Comparison of ENCODE assay signal across 17 mouse cellular contexts in the genomic region with DNA sequence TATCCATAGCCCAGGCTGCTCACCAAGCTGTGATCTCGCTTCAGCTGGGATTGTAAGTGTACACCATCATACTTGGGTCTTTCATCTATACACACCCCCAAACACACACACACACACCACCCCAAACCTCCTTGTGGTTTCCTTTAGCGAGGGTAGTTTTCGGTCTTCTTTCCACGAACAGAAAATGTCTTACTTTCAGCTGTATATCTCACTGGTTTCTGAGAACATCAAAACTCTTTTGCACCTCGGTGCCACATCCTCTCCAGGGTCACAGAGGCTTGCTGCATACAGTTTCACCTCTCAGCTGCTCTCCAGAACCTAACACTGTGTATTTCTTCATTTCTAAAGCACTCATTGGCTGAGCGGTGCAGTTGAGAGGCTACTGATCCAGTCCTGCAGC. TPM values are rescaled to one million over a fixed set of nuclear protein-coding genes. Genes with fewer than 3 reads are reported as not detected.
A peak's percentile ranks its signal among the peaks of the same experiment; 100 is the strongest.
DNase-seq lines count a peak whose midpoint lies in the region; ATAC-seq and TF ChIP-seq lines count a peak whose summit lies in the region.
"Had no signal": no experiment of that assay in that cellular context is flagged by ENCODE, and none has a peak within 500 bp of the region (broad histone marks: within the 10 kb centered on the region; RNA-seq: fewer than 3 reads in every experiment).

No protein-coding gene starts in this region.

- no peak overlapping the region for H3K9ac ChIP-seq in CH12.LX (ENCODE audit: insufficient read depth, low read depth)
- H3K9ac ChIP-seq: embryonic facial prominence, embryonic 12.5 days; heart, embryonic 13.5 days; limb, embryonic 12.5 days; liver, embryonic 13.5 days; lung, embryonic 15.5 days; neural tube, embryonic 13.5 days had no signal

- no peak for TF ChIP-seq CTCF in CH12.LX (conservative IDR thresholded peaks at IDR 0.05 in 1 of 2, IDR thresholded peaks at IDR 0.05 in 1 of 2; ENCODE audit: low read depth in 2 of 2, low read length in 2 of 2)

- no peak for ATAC-seq in megakaryocyte-erythroid progenitor cell, adult 5-6 weeks (replicated peaks; ENCODE audit: low FRiP score, low TSS enrichment, poor library complexity, severe bottlenecking)
- ATAC-seq: forebrain, embryonic 16.5 days had no signal

- H3K4me3 ChIP-seq in CH12.LX (replicated peaks in 1 of 3; ENCODE audit: low read depth in 2 of 3, low read length in 2 of 3, poor library complexity in 1 of 3): no peak overlapping the region
- H3K4me3 ChIP-seq: embryonic facial prominence, embryonic 12.5 days; heart, embryonic 13.5 days; hindbrain, embryonic 10.5 days; limb, embryonic 12.5 days; liver, embryonic 13.5 days; lung, embryonic 15.5 days; neural tube, embryonic 13.5 days had no signal

- H3K36me3 ChIP-seq in CH12.LX (replicated peaks in 1 of 2; ENCODE audit: control insufficient read depth in 1 of 2, insufficient read depth in 1 of 2, low read length in 1 of 2): no peaks in the 10 kb centered on the region
- H3K36me3 ChIP-seq: embryonic facial prominence, embryonic 12.5 days; heart, embryonic 13.5 days; hindbrain, embryonic 10.5 days; limb, embryonic 12.5 days; liver, embryonic 13.5 days; lung, embryonic 15.5 days; neural tube, embryonic 13.5 days had no signal

- peak overlapping the region; percentile 51; the same call in 1 of the 2 replicates for H3K4me2 ChIP-seq in CH12.LX (ENCODE audit: insufficient read depth, low read depth, poor library complexity, severe bottlenecking)
- H3K4me2 ChIP-seq: embryonic facial prominence, embryonic 12.5 days; heart, embryonic 13.5 days; limb, embryonic 12.5 days; liver, embryonic 13.5 days; lung, embryonic 15.5 days; neural tube, embryonic 13.5 days had no signal

- dilution Hi-C loops in CH12.LX (cut with MboI; ENCODE audit: extremely low pct_ligation_motif_present, extremely low pct_unique_long_range_greater_than_20kb, low sequenced_read_pairs): no loop called here

- H3K4me1 ChIP-seq in CH12.LX (ENCODE audit: control insufficient read depth in 1 of 2, insufficient read depth in 2 of 2): peaks cover 12 to 23% of the 10 kb centered on the region in 2 experiments; a peak in 3 of 4 replicates
- H3K4me1 ChIP-seq: embryonic facial prominence, embryonic 12.5 days; limb, embryonic 12.5 days; lung, embryonic 15.5 days; neural tube, embryonic 13.5 days had no signal

- no peak overlapping the region for H3K27ac ChIP-seq in CH12.LX (ENCODE audit: insufficient read depth, low read depth)
- H3K27ac ChIP-seq: embryonic facial prominence, embryonic 12.5 days; heart, embryonic 13.5 days; hindbrain, embryonic 10.5 days; limb, embryonic 12.5 days; liver, embryonic 13.5 days; lung, embryonic 15.5 days; macrophage; neural tube, embryonic 13.5 days had no signal

- no peaks in the 10 kb centered on the region for H3K9me3 ChIP-seq in CH12.LX (replicated peaks; ENCODE audit: low read length)
- H3K9me3 ChIP-seq: embryonic facial prominence, embryonic 12.5 days; heart, embryonic 13.5 days; hindbrain, embryonic 10.5 days; limb, embryonic 12.5 days; liver, embryonic 13.5 days; lung, embryonic 15.5 days; neural tube, embryonic 13.5 days had no signal

- H3K79me2 ChIP-seq in CH12.LX (replicated peaks; ENCODE audit: control insufficient read depth, extremely low read depth, insufficient read depth, poor library complexity, severe bottlenecking): no peaks in the 10 kb centered on the region

- in situ Hi-C loops in CH12.LX (cut with MboI; ENCODE audit: low pct_ligation_motif_present, low pct_unique_long_range_greater_than_20kb, low sequenced_read_pairs): no loop called here

- no peak for TF ChIP-seq POLR2A in CH12.LX (IDR thresholded peaks at IDR 0.05; ENCODE audit: low read depth, low read length)

- no peaks in the 10 kb centered on the region for H3K27me3 ChIP-seq in CH12.LX (replicated peaks)
- H3K27me3 ChIP-seq: embryonic facial prominence, embryonic 12.5 days; heart, embryonic 13.5 days; limb, embryonic 12.5 days; lung, embryonic 15.5 days; neural tube, embryonic 13.5 days had no signal

- DNase-seq in CD4-positive, CD25-positive, alpha-beta regulatory T cell, adult 2 months (ENCODE audit: low read depth, low spot score): peak; percentile 81
- DNase-seq in CH12.LX (ENCODE audit: extremely low read depth): no peak
- peak; percentile 85 for DNase-seq in naive thymus-derived CD4-positive, alpha-beta T cell, adult 2 months (ENCODE audit: low read depth)
- peak; percentile 67 for DNase-seq in thymus, postnatal 14 days
- no peak for DNase-seq in testis, postnatal 10 days (ENCODE audit: low spot score)
- no peak for DNase-seq in frontal cortex, adult 2 months (ENCODE audit: extremely low spot score in 1 of 2, low spot score in 1 of 2)
- DNase-seq: cerebellum, adult 9-10 months; liver, embryonic 13.5 days had no signal

- TF ChIP-seq EP300 in CH12.LX (IDR thresholded peaks at IDR 0.05; ENCODE audit: low read length): no peak

- TF ChIP-seq RAD21 in CH12.LX (IDR thresholded peaks at IDR 0.05; ENCODE audit: low read depth, low read length): no peak

TF ChIP-seq in CH12.LX, 34 proteins besides CTCF, POLR2A, EP300 and RAD21:
- TF ChIP-seq ZC3H11A (IDR thresholded peaks at IDR 0.05; ENCODE audit: low read depth, low read length) (no peak), MAX (IDR thresholded peaks at IDR 0.05; ENCODE audit: low read length) (no peak), MYC (IDR thresholded peaks at IDR 0.05; ENCODE audit: low read depth, low read length) (no peak), IRF4 (IDR thresholded peaks at IDR 0.05; ENCODE audit: low read depth, low read length) (no peak), CHD2 (IDR thresholded peaks at IDR 0.05; ENCODE audit: low read length) (no peak), PAX5 (IDR thresholded peaks at IDR 0.05; ENCODE audit: low read length) (no peak), CHD1 (IDR thresholded peaks at IDR 0.05; ENCODE audit: low read depth, low read length) (no peak), UBTF (IDR thresholded peaks at IDR 0.05; ENCODE audit: low read depth, low read length) (no peak), JUN (IDR thresholded peaks at IDR 0.05; ENCODE audit: insufficient read depth, low read depth, low read length) (no peak), USF2 (conservative IDR thresholded peaks at IDR 0.05; ENCODE audit: low read depth, low read length) (no peak), ZKSCAN1 (IDR thresholded peaks at IDR 0.05; ENCODE audit: borderline replicate concordance, low read depth, low read length) (no peak), TCF12 (IDR thresholded peaks at IDR 0.05; ENCODE audit: low read depth, low read length) (no peak), HCFC1 (IDR thresholded peaks at IDR 0.05; ENCODE audit: low read depth, low read length) (no peak)

RNA-seq across cellular contexts. Expression of a gene that starts 20.6 kb away (rescaled TPM):
- total RNA-seq in CH12.LX (2012; rRNA removed) (58.6 and 73.0 TPM in 2 replicates), CH12.LX (2014; rRNA removed) (58.1 and 60.2 TPM in 2 replicates)
- 72.5 and 75.2 TPM in 2 replicates for polyA plus RNA-seq in CH12.LX (2012; ENCODE audit: insufficient read length, low read depth)
- total RNA-seq in megakaryocyte-erythroid progenitor cell, adult 5-6 weeks (2014; fragmentation: Nextera tagmentation): 39.9 and 47.6 TPM in 2 replicates
- 25.4 and 30.9 TPM in 2 replicates for total RNA-seq in megakaryocyte-erythroid progenitor cell, adult 5-6 weeks (2017)
- 1.0 and 1.5 TPM in 2 replicates for polyA plus RNA-seq in frontal cortex, adult 2 months (2012; rRNA removed)

RNA-seq across cellular contexts. Expression of a gene that starts 27.3 kb away (rescaled TPM):
- total RNA-seq in CH12.LX (2012; rRNA removed) (172 and 206 TPM in 2 replicates), CH12.LX (2014; rRNA removed) (243 and 257 TPM in 2 replicates)
- 116 and 124 TPM in 2 replicates for polyA plus RNA-seq in CH12.LX (2012; ENCODE audit: insufficient read length, low read depth)
- total RNA-seq in megakaryocyte-erythroid progenitor cell, adult 5-6 weeks (2014; fragmentation: Nextera tagmentation): 31.8 and 41.0 TPM in 2 replicates
- 43.7 and 50.8 TPM in 2 replicates for total RNA-seq in megakaryocyte-erythroid progenitor cell, adult 5-6 weeks (2017)
- 72.2 and 80.0 TPM in 2 replicates for polyA plus RNA-seq in frontal cortex, adult 2 months (2012; rRNA removed)

Comparison
In these comparisons a context has a peak if more than half of its experiments do, and no peak if none do; other contexts are left out.
1. DNase-seq: peak in CD4-positive, CD25-positive, alpha-beta regulatory T cell, adult 2 months (single experiment), naive thymus-derived CD4-positive, alpha-beta T cell, adult 2 months (single experiment) and thymus, postnatal 14 days (single experiment); none in CH12.LX (single experiment), testis, postnatal 10 days (single experiment) and frontal cortex, adult 2 months (0 of 2).